Mouse (Mus musculus) 416B (cell line): ENCODE results near the gene Shisa6.
"Not testable (repeated sequence)": the region's sequence is repeated elsewhere in the genome, so short reads cannot be mapped to it uniquely, and the experiment has no call there.

Experiments
- DNase-seq: peaks from one replicate; pipeline ENCODE4 v3.0.0; 2011; ENCODE audit warnings: low read depth

Shisa6 gene

GRCm38 (mm10) chr11:66482501-66482900 lies 43.3 kb downstream of the Shisa6 start:
- DNase-seq = no peak

- DNase-seq = no peak
Measured at GRCm38 (mm10) chr11:66442631-66443030, 83.1 kb downstream of the Shisa6 start.

DNA sequence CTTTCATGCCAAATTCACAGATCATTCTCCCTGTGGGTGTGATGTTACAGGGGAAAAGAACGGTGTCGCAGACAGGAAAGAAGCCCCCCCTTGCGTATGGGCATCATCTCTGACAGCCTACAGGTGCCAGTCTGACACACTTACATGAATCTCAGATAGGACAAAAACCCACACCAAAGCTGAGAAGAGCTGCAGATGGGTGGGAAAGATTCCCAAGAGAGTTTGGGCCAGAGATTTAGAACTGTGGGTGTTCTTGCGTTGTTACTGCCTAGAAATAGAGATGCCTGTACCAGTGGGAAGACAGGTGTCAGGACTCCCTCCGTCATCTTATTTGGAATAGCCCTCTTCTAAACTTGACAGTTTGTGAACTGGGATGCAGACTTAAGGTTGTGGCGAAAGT lies 99.6 kb downstream of the Shisa6 start:
- no peak for DNase-seq

DNA sequence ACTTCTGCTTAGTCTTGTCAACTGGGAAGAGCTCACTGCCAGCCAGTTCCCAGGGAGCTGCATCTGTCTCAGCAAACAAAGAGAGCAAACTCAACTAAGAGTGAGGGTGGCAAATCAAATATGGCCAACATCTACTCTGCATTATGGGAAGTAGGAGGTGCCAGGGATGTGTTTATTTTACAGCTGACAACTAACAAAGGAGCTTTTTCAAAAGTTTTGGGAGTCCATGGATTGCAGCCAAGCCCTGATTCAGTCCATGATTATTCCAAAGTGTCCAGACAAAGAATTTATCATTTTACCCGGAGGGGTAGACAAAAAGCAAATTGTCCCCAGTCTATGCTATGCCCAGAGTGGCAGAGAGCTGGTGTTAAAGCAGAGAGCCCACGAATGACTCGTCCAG lies 107.5 kb downstream of the Shisa6 start:
- DNase-seq = no peak

DNA sequence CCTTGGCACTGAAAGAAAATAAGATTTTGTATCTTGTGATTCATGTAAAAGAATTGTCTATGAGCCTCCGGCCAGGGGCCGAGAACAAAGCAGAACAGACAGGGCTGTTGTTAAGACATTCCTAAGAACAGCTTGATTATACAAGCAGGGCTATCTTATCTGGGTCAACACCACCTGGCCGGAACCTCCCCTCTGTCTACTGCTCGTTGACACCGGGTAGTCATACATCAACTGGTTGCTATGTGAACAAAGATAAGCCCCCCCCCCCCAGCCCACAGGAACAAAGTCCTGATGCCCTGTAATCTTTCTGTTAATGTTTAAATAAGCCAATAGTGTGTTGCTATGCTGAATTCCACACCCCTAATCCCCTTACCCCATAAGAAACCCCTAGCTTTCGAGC lies 117.0 kb downstream of the Shisa6 start:
- DNase-seq = not testable (repeated sequence)

DNA sequence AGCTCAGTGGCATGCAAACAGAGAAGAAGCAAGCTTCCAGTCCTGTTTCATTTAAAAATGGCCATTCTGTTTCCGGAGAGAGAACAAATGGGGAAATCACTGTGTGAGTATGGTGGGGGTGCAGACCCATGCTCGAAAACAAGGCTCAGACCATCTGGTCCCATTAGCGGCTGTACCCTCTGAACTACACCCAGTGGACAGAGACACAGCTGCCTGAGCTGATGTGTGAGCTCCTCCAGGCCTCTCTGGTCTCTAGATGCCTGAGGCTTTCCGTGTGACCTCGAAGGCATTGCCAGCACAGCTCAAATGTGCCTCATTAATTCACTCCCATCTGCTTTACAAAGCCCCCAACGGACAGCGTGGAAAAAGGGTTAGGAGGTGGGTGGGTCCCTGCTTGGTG lies 125.7 kb downstream of the Shisa6 start:
- no peak for DNase-seq

- no peak for DNase-seq
Measured at GRCm38 (mm10) chr11:66387561-66387960, 138.2 kb downstream of the Shisa6 start.

GRCm38 (mm10) chr11:66371796-66372195 lies 154.0 kb downstream of the Shisa6 start:
- no peak for DNase-seq

GRCm38 (mm10) chr11:66369764-66370163 lies 156.0 kb downstream of the Shisa6 start:
- no peak for DNase-seq

DNA sequence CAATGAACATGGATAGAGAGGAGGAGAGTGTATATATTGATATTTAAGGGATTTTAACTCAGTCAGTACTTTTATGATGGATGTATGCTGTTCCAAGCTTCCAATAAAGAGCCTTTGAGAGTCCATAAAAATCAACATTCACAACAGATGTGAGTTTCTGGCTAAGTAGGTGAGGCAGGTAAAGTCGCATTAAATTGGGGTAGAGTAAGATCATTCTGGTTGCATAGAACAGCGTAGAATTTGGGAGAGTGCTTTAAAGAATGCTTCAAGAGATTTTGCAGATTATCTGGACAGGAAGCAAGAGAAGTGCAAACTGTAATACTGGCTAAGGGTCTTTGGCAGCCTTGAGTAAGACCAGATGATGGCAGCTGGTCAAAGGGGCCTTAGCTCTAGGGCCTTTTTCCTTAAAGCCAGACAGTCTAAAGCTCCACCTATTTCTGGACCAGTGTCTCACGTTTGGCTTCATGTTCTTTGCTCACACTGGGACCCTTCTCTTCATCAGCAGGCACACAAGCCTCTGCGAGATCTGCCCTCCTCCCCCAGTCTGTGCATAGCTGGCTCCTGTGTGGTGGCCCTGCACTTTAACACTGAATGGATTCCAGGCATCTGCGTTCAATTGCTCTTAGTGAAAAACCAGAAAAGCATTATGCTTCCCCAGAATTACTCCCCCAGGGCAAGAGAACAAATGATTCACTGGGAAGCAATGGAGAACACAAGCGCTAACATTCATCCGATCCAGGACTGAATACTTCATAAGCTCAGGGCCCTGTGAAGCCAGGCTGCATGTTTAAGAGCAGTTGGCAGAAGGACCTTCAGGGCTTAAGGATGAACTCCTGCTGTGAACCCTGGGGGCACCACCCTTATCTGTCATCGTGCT lies 158.7 kb downstream of the Shisa6 start:
- DNase-seq = no peak

DNA sequence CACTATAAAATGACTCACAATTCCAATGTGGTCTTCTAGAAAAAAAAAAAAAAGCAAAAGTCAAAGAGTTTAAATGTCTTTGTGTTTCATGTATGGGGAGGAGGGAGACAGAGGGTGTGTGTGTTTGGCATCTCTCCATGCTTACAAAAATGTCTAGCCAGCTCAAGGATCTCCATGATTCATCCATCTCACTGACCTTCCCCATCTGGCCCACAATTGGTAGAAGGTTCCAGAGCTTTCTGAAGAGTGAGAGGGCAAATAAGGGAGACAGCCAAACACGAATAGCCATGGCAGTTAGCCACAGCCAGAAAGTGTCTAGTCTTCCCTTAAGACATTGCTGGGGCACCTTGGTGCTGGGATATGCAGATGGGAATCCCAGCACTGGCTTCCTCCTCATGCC lies 166.0 kb downstream of the Shisa6 start:
- DNase-seq = no peak

DNA sequence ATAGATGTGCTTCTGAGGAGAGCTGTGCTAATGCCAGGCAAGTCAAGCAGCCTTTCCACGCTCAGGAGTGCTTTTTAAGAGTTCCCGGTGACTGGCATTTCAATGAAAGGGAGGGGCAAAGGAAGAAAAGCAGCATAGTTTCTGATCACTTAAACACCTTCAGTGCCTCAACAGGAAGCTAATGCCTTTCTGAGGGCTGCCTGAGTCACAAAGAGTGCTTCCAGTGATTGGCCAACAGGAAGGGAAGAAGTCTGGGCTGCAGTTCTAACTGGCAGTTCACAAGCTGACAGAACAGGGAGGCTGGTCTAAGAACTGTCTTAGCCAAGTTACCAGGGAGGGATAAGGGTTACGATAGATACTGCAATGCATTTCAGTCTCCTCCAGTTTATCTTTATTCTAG lies 180.9 kb downstream of the Shisa6 start:
- DNase-seq = no peak

- DNase-seq = no peak
Measured at GRCm38 (mm10) chr11:66336313-66336712, 189.5 kb downstream of the Shisa6 start.

DNA sequence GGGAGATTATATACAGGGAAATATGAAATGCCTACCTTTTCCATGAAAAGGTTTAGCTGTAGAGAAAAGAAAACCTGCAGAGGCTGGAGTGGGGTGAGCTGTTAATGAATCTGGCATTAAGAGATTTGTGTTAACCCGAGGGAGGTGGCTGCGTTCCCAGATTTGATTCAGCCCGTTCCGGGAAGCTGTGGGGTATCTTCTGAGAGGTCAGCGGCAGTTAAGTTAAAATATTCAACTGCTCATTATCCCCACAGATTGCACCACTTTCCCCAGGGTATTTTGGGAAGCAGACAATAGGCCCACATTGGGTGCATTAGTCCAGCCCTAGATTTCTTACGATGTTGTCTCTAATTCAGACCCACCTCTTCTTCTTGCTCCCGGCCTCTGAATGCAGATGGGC lies 213.0 kb downstream of the Shisa6 start:
- no peak for DNase-seq

- no peak for DNase-seq
Measured at GRCm38 (mm10) chr11:66304396-66304795, 221.4 kb downstream of the Shisa6 start.

- no peak for DNase-seq
Measured at GRCm38 (mm10) chr11:66274707-66275081, 251.1 kb downstream of the Shisa6 start.

DNA sequence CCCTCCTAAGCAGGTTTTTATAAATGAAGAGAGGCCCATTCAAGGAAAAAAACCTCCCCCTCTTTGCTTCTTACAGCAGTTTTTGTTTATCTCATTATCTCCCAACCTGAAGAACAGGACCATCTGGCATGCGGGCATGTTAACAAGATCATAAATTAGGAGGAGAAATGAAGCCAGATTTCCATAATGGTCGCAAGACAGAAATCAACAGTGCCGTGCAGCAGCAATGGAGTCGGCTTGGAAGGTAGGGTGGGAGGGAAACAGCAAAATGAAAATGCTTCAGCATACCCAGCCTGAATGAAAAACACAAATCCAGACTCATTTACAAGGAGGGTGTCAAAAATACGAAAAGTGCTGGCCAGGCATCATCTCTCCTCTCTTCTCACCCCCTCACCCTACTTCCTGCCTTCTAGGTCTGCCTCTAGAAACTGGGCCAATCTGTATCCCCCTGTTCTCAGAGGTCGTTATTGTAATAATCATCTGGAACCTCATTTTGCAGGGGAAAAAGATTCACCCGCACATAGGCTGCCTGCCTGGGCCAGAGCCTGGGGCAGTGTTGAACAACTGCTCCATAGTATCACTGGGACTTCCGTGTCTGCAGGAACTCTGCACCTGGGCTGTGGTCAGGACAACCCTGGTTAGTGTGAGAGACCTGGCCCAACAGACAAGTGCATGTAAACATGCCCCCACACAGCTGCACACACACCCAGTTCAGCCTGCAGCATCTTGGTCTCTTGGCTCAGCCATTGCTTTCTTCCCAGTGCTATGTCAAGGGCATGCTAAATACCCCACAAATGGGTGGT lies 251.7 kb downstream of the Shisa6 start:
- no peak for DNase-seq

GRCm38 (mm10) chr11:66267029-66267428 lies 258.7 kb downstream of the Shisa6 start:
- no peak for DNase-seq

- no peak for DNase-seq
Measured at GRCm38 (mm10) chr11:66265336-66265990, 260.3 kb downstream of the Shisa6 start.

GRCm38 (mm10) chr11:66260205-66260604 lies 265.6 kb downstream of the Shisa6 start:
- DNase-seq = no peak

- DNase-seq = peak; percentile 39
Measured at GRCm38 (mm10) chr11:66258851-66259250, 266.9 kb downstream of the Shisa6 start.

GRCm38 (mm10) chr11:66247115-66247514 lies 278.6 kb downstream of the Shisa6 start:
- DNase-seq = no peak

GRCm38 (mm10) chr11:66236557-66236956 lies 289.2 kb downstream of the Shisa6 start:
- DNase-seq = no peak
